Mouse (Mus musculus): ENCODE measurements around the gene Pigt. TPM values are rescaled to one million over a fixed set of nuclear protein-coding genes. Genes with fewer than 3 reads are reported as not detected.

Pigt gene
- polyA plus RNA-seq, 2 experiments, result 21.7 to 25.6 TPM

- TF ChIP-seq CTCF (IDR thresholded peaks at IDR 0.05; ENCODE audit: low read depth) (no peak), EP300 (IDR thresholded peaks at IDR 0.05; ENCODE audit: low read depth) (no peak)
- DNase-seq (ENCODE audit: low read depth in 3 of 3, low spot score in 3 of 3) (no peak), ATAC-seq (ENCODE audit: insufficient read depth) (no peak)
- 54% methylated on average over 11 of the region's 13 CpGs for WGBS (ENCODE audit: insufficient replicate concordance)
- Histone ChIP-seq H3K27me3 (ENCODE audit: control insufficient read depth, insufficient read depth, low read length) (no peaks in the 10 kb centered on the region), H3K27ac (no peak overlapping the region), H3K4me3 (ENCODE audit: insufficient read depth in 1 of 2, low read depth in 2 of 2, low read length in 2 of 2) (no peak overlapping the region), H3K9me3 (ENCODE audit: control insufficient read depth, low read length) (no peaks in the 10 kb centered on the region), H3K36me3 (replicated peaks; ENCODE audit: control insufficient read depth, insufficient read depth, low read depth) (no peaks in the 10 kb centered on the region), H3K9ac (replicated peaks) (no peak overlapping the region), H3K4me1 (replicated peaks; ENCODE audit: control insufficient read depth in 2 of 2, insufficient read depth in 2 of 2, low read length in 1 of 2) (peaks cover 0 to 8% of the 10 kb centered on the region in 2 experiments; a peak in 1 of 4 replicates), H3K4me2 (ENCODE audit: low read depth) (no peak overlapping the region)
These were observed 45.2 kb upstream of the Pigt start for GRCm38 (mm10) chr2:164452000-164452676.

- no peaks in the 10 kb centered on the region for H3K36me3 ChIP-seq (replicated peaks; ENCODE audit: control insufficient read depth, insufficient read depth, low read depth)
- no peaks in the 10 kb centered on the region for H3K9me3 ChIP-seq (ENCODE audit: control insufficient read depth, low read length)
- H3K4me2 ChIP-seq (ENCODE audit: low read depth), result no peak overlapping the region
- H3K4me1 ChIP-seq (replicated peaks; ENCODE audit: control insufficient read depth in 2 of 2, insufficient read depth in 2 of 2, low read length in 1 of 2), result peaks cover 0 to 8% of the 10 kb centered on the region in 2 experiments; a peak in 1 of 4 replicates
- no peak overlapping the region for H3K9ac ChIP-seq (replicated peaks)
- no peak overlapping the region for H3K27ac ChIP-seq
- ATAC-seq (ENCODE audit: insufficient read depth), result no peak
- 61% methylated on average over 14 of the region's 14 CpGs for WGBS (ENCODE audit: insufficient replicate concordance)
- no peak for DNase-seq (ENCODE audit: low read depth in 3 of 3, low spot score in 3 of 3)
- H3K4me3 ChIP-seq (ENCODE audit: insufficient read depth in 1 of 2, low read depth in 2 of 2, low read length in 2 of 2), result no peak overlapping the region
- TF ChIP-seq CTCF (IDR thresholded peaks at IDR 0.05; ENCODE audit: low read depth) (no peak), EP300 (IDR thresholded peaks at IDR 0.05; ENCODE audit: low read depth) (no peak)
- no peaks in the 10 kb centered on the region for H3K27me3 ChIP-seq (ENCODE audit: control insufficient read depth, insufficient read depth, low read length)
These were observed 44.1 kb upstream of the Pigt start for GRCm38 (mm10) chr2:164453047-164453757.

- WGBS (ENCODE audit: insufficient replicate concordance), result 51% methylated on average over 7 of the region's 7 CpGs
- no peak for ATAC-seq (ENCODE audit: insufficient read depth)
These were observed 43.3 kb upstream of the Pigt start for GRCm38 (mm10) chr2:164453887-164454500.

GRCm38 (mm10) chr2:164454846-164455245 is 42.5 kb upstream of the Pigt start:
- H3K36me3 ChIP-seq (replicated peaks; ENCODE audit: control insufficient read depth, insufficient read depth, low read depth), result no peaks in the 10 kb centered on the region
- H3K4me1 ChIP-seq (replicated peaks; ENCODE audit: control insufficient read depth in 2 of 2, insufficient read depth in 2 of 2, low read length in 1 of 2), result peaks cover 0 to 8% of the 10 kb centered on the region in 2 experiments; a peak in 1 of 4 replicates
- no peaks in the 10 kb centered on the region for H3K9me3 ChIP-seq (ENCODE audit: control insufficient read depth, low read length)
- H3K9ac ChIP-seq (replicated peaks), result no peak overlapping the region
- DNase-seq (ENCODE audit: low read depth in 3 of 3, low spot score in 3 of 3), result no peak
- H3K4me3 ChIP-seq (ENCODE audit: insufficient read depth in 1 of 2, low read depth in 2 of 2, low read length in 2 of 2), result no peak overlapping the region
- ATAC-seq (ENCODE audit: insufficient read depth), result no peak
- H3K27me3 ChIP-seq (ENCODE audit: control insufficient read depth, insufficient read depth, low read length), result no peaks in the 10 kb centered on the region
- no peak for TF ChIP-seq CTCF (IDR thresholded peaks at IDR 0.05; ENCODE audit: low read depth)
- no peak for TF ChIP-seq EP300 (IDR thresholded peaks at IDR 0.05; ENCODE audit: low read depth)
- 49% methylated on average over 10 of the region's 10 CpGs for WGBS (ENCODE audit: insufficient replicate concordance)
- H3K27ac ChIP-seq, result no peak overlapping the region
- no peak overlapping the region; the same call in 1 of the 2 replicates for H3K4me2 ChIP-seq (ENCODE audit: low read depth)

More at GRCm38 (mm10) chr2:164453887-164454500, 43.3 kb upstream of the Pigt start:
- Histone ChIP-seq H3K4me3 (ENCODE audit: insufficient read depth in 1 of 2, low read depth in 2 of 2, low read length in 2 of 2) (no peak overlapping the region), H3K4me1 (replicated peaks; ENCODE audit: control insufficient read depth in 2 of 2, insufficient read depth in 2 of 2, low read length in 1 of 2) (peaks cover 0 to 8% of the 10 kb centered on the region in 2 experiments; a peak in 1 of 4 replicates), H3K4me2 (ENCODE audit: low read depth) (no peak overlapping the region), H3K36me3 (replicated peaks; ENCODE audit: control insufficient read depth, insufficient read depth, low read depth) (no peaks in the 10 kb centered on the region), H3K9ac (replicated peaks) (no peak overlapping the region), H3K27ac (no peak overlapping the region), H3K9me3 (ENCODE audit: control insufficient read depth, low read length) (no peaks in the 10 kb centered on the region), H3K27me3 (ENCODE audit: control insufficient read depth, insufficient read depth, low read length) (no peaks in the 10 kb centered on the region)
- no peak for DNase-seq (ENCODE audit: low read depth in 3 of 3, low spot score in 3 of 3)
- TF ChIP-seq CTCF (IDR thresholded peaks at IDR 0.05; ENCODE audit: low read depth) (no peak), EP300 (IDR thresholded peaks at IDR 0.05; ENCODE audit: low read depth) (no peak)
